Mouse (Mus musculus): Measurements from ENCODE around the gene Syt1. TPM values are rescaled to one million over a fixed set of nuclear protein-coding genes. Genes with fewer than 3 reads are reported as not detected.

Gene Syt1
- polyA plus RNA-seq, 1 experiment from 2014 or later: 1.1 TPM

DNA sequence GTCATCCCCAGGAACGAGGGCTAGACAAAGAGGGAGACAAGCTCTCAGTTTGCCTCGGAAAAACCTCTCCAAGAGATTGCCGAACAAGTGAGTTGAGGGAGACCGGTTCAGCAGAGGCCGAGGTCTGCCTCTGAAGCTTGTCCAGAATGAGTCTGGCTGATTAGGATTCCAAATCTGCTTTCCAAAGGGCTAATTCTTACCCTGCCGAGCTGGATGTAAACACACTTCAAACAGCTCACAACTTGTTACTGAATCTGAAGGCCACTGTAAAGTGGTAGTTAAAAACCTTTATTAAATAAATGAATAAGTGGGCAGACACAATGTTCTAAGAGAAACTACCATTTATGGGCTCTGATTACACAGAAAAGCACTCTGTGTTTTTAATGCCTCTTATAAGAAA lies 491.6 kb downstream of the Syt1 start:
- H3K27ac ChIP-seq (ENCODE audit: poor library complexity, severe bottlenecking): no peak overlapping the region
- no peak for ATAC-seq (ENCODE audit: insufficient number of reproducible peaks, low FRiP score)
- no peak overlapping the region for H3K9ac ChIP-seq
- H3K4me3 ChIP-seq: no peak overlapping the region
- H3K27me3 ChIP-seq (replicated peaks): no peaks in the 10 kb centered on the region
- H3K4me2 ChIP-seq: peak overlapping the region; percentile 16; the same call in 1 of the 2 replicates
- H3K4me1 ChIP-seq (replicated peaks): peaks cover 4% of the 10 kb centered on the region; the same call in 1 of the 2 replicates
- H3K36me3 ChIP-seq: no peaks in the 10 kb centered on the region
- 29% methylated on average over 6 of the region's 6 CpGs for WGBS
- H3K9me3 ChIP-seq (replicated peaks): no peaks in the 10 kb centered on the region

DNA sequence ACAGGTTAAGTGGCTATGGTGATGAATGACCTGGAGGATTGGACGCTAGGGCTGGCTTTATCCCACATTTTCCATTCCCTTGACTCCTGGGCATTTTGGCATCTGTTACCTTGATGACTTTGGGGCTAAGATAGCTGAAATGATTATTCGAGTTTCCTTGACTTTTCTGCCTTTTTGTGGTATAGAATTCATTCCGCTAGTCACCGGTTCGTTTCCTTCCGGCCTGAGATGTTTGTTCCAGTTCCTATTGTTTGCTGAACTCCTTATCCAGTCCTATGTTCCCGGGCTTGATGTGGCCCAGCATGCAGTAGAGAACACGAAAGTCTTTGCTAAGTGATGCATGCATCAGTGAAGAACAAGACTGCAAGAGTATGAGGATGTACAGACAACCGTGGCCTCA lies 493.7 kb downstream of the Syt1 start:
- 0 out of 2 replicates have a peak, but pooled peaks cover 3% of the 10 kb centered on the region for H3K4me1 ChIP-seq (replicated peaks)
- ATAC-seq (ENCODE audit: insufficient number of reproducible peaks, low FRiP score): no peak

DNA sequence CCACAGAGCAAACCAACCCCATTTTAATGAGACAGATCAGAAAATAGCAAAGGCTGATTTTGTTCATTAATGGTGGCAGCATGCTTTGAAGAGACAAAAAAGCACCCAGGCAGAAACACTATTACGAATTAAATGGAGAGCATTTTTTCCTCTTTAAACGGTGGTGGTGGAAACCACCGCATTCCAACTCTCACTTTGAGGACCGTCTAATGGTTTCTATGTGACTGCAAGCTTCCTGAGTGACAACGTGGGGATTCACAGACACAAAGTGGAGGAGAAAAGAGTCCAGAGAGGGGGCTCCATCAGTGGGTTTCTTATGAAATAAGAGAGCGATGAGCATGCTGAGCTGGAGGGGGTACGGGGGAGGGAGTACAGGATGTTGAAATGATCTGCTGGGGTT lies 496.1 kb downstream of the Syt1 start:
- Histone ChIP-seq H3K4me3 (no peak overlapping the region), H3K27ac (ENCODE audit: poor library complexity, severe bottlenecking) (no peak overlapping the region), H3K9me3 (replicated peaks) (no peaks in the 10 kb centered on the region), H3K4me1 (replicated peaks) (0 out of 2 replicates have a peak, but pooled peaks cover 3% of the 10 kb centered on the region), H3K27me3 (replicated peaks) (no peaks in the 10 kb centered on the region), H3K4me2 (no peak overlapping the region), H3K36me3 (no peaks in the 10 kb centered on the region), H3K9ac (no peak overlapping the region)
- WGBS: 70% methylated on average over 7 of the region's 7 CpGs
- ATAC-seq (ENCODE audit: insufficient number of reproducible peaks, low FRiP score): no peak

More for the DNA sequence above, 493.7 kb downstream of the Syt1 start:
- H3K9me3 ChIP-seq (replicated peaks): no peaks in the 10 kb centered on the region
- H3K4me3 ChIP-seq: no peak overlapping the region
- WGBS: 76% methylated on average over 9 of the region's 9 CpGs
- no peak overlapping the region for H3K4me2 ChIP-seq
- no peaks in the 10 kb centered on the region for H3K27me3 ChIP-seq (replicated peaks)
- H3K27ac ChIP-seq (ENCODE audit: poor library complexity, severe bottlenecking): no peak overlapping the region
- H3K9ac ChIP-seq: no peak overlapping the region
- no peaks in the 10 kb centered on the region for H3K36me3 ChIP-seq

DNA sequence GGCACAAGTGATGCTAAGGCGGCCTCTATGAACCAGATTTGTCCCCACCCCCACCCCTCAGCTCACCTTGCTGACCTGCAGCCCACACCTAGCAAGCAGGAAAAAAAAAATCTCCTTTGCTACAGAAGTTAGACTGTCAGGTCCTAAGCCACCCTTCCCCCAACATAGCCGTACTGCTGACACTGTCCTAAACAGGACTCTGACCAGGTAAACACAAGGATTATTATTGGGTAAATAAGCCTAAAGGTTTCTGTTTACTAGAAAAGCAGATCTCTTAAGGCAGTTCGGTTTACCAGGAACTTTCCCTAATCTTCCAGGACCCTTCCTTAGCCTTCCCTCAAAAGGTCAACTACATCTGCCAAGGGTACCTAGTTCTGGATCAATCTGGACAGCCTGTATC lies 501.2 kb downstream of the Syt1 start:
- no peak overlapping the region for H3K27ac ChIP-seq (ENCODE audit: poor library complexity, severe bottlenecking)
- ATAC-seq (ENCODE audit: insufficient number of reproducible peaks, low FRiP score): no peak
- H3K9ac ChIP-seq: no peak overlapping the region
- H3K4me3 ChIP-seq: no peak overlapping the region
- H3K4me1 ChIP-seq (replicated peaks): no peaks in the 10 kb centered on the region; the same call in 1 of the 2 replicates
- H3K27me3 ChIP-seq (replicated peaks): no peaks in the 10 kb centered on the region
- H3K36me3 ChIP-seq: no peaks in the 10 kb centered on the region
- no peak overlapping the region for H3K4me2 ChIP-seq
- 82% methylated on average over 3 of the region's 3 CpGs for WGBS
- no peaks in the 10 kb centered on the region for H3K9me3 ChIP-seq (replicated peaks)

DNA sequence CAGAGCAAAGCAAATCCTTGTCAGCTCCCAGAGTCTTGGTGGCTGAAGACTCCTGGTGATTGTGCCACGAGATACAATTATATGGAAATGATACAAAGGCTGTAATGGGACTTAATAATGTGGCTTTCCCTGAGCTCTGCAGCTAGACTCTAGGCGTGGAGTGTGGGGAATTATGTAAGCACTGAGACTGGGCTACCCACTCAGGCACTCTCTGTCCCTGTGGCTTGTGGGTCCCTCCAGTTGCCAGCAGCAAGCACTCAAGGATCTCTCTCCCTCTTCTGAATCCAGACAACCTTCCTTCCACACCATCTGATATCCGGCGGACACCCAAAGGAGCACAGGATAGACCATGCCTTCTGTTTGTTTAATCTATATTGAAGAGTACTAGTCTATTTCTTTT lies 503.9 kb downstream of the Syt1 start:
- no peak overlapping the region for H3K27ac ChIP-seq (ENCODE audit: poor library complexity, severe bottlenecking)
- H3K9me3 ChIP-seq (replicated peaks): no peaks in the 10 kb centered on the region
- H3K4me2 ChIP-seq: no peak overlapping the region
- ATAC-seq (ENCODE audit: insufficient number of reproducible peaks, low FRiP score): no peak
- WGBS: 77% methylated on average over 4 of the region's 4 CpGs
- H3K4me3 ChIP-seq: no peak overlapping the region
- no peaks in the 10 kb centered on the region for H3K36me3 ChIP-seq
- H3K4me1 ChIP-seq (replicated peaks): peaks cover 4% of the 10 kb centered on the region; the same call in 1 of the 2 replicates
- H3K27me3 ChIP-seq (replicated peaks): no peaks in the 10 kb centered on the region
- H3K9ac ChIP-seq: no peak overlapping the region

DNA sequence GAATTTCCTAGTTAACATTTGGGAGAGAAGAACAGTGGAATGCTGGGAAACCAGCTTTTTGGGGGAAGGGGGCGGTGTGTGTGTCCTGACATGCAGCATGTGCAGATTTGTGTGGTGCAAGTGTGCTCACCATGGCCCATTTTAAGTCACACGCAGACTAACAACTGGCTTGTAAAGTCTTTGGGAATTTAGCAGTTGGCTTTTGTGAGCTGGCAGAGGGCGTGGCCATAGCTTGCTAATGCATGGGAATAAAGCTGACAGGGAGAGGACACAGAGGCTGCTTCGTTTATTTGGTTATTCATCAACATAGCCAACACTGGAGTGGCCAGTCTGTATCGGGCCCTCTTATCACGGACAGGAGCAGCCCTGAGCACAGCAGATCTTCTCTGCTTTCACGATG lies 505.9 kb downstream of the Syt1 start:
- ATAC-seq (ENCODE audit: insufficient number of reproducible peaks, low FRiP score): no peak
- Histone ChIP-seq H3K4me1 (replicated peaks) (peaks cover 4% of the 10 kb centered on the region; the same call in 1 of the 2 replicates), H3K9me3 (replicated peaks) (no peaks in the 10 kb centered on the region), H3K36me3 (no peaks in the 10 kb centered on the region), H3K27ac (ENCODE audit: poor library complexity, severe bottlenecking) (no peak overlapping the region), H3K9ac (no peak overlapping the region), H3K4me2 (no peak overlapping the region), H3K4me3 (no peak overlapping the region), H3K27me3 (replicated peaks) (no peaks in the 10 kb centered on the region)
- WGBS: 55% methylated on average over 7 of the region's 7 CpGs

DNA sequence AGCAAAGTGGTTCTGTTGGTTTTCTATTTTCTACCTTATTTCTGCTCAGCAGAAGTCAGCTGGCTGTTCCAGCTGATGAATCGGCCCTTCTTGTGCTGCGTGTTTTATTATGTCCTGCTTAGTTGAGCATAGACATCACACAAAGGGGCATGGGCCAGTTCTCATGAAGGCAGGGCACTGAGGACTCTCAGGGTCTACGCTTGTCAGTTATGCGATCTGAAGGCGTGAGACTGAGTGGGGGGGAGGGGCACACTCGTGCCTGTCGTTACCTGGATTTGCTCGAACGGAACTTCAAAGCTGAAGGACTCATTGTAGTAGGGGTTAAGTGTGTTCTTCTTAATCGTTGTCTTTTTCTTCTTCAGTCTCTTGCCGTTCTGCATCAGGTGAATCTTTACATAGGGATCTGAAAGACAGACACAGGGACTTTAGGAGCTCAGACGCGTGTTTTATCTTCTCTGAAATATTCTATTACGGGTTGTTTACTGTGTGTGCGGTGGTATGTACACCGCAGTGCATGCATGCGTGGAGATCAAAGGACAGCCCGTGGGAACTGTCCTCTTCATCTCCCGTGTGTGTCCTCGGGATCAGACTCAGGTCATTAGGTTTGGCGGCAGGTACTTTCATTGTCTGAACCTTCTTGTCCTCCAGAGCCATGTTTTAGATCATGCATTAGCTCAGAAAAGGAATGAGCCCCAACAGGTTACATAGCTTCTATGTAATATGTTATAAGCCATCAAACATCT lies 506.5 kb downstream of the Syt1 start:
- H3K4me2 ChIP-seq: no peak overlapping the region
- no peak for ATAC-seq (ENCODE audit: insufficient number of reproducible peaks, low FRiP score)
- WGBS: 62% methylated on average over 21 of the region's 21 CpGs

DNA sequence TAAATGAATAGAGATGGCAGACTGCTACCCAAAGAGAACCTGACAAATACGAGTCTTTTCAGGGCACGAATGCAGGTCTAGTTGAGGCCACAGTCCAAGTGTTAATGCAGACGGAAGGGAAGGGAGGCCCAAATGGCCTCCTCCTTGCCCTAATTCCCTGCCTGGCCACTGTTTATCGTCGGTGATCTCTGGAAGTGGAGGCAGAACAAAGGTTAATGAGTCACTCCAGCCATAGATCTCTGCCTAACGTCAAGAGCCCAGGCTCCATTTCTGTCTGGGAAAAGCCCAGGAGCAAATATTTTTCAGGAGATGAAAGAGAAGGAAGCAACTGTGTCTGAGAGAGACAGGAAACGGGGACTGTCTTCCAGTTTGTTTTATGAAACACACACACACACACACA lies 520.6 kb downstream of the Syt1 start:
- H3K9me3 ChIP-seq (replicated peaks): peaks cover 7% of the 10 kb centered on the region
- no peaks in the 10 kb centered on the region for H3K36me3 ChIP-seq
- H3K9ac ChIP-seq: no peak overlapping the region
- H3K27me3 ChIP-seq (replicated peaks): no peaks in the 10 kb centered on the region
- no peak overlapping the region for H3K4me2 ChIP-seq
- no peak overlapping the region for H3K4me3 ChIP-seq
- ATAC-seq (ENCODE audit: insufficient number of reproducible peaks, low FRiP score): no peak
- H3K4me1 ChIP-seq (replicated peaks): no peaks in the 10 kb centered on the region
- WGBS: 56% methylated on average over 7 of the region's 7 CpGs
- no peak overlapping the region for H3K27ac ChIP-seq (ENCODE audit: poor library complexity, severe bottlenecking)

More for the DNA sequence above, 506.5 kb downstream of the Syt1 start:
- H3K4me3 ChIP-seq: no peak overlapping the region
- no peaks in the 10 kb centered on the region for H3K36me3 ChIP-seq
- no peaks in the 10 kb centered on the region for H3K27me3 ChIP-seq (replicated peaks)
- no peak overlapping the region for H3K27ac ChIP-seq (ENCODE audit: poor library complexity, severe bottlenecking)
- no peaks in the 10 kb centered on the region for H3K9me3 ChIP-seq (replicated peaks)
- H3K4me1 ChIP-seq (replicated peaks): peaks cover 4% of the 10 kb centered on the region; the same call in 1 of the 2 replicates
- no peak overlapping the region for H3K9ac ChIP-seq

DNA sequence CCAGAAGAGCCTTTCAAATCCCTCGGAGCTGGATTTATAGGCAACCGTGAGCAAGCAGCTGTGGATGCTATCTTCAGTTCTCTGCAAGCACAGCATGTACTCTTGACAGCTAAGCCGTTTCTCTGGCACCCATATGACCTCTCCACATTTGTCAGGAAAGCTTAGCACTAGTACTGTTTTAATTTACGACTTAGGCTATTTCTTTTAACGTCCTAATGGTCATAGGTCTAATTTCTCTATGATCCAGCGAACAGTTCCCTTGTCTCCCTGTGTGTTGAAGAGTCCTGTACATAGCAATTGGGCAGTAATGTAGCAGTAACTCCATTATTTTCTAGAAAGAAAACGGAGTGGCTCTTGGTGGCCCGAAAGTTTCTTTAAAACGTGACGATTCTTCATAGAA lies 526.8 kb downstream of the Syt1 start:
- no peaks in the 10 kb centered on the region for H3K27me3 ChIP-seq (replicated peaks)

DNA sequence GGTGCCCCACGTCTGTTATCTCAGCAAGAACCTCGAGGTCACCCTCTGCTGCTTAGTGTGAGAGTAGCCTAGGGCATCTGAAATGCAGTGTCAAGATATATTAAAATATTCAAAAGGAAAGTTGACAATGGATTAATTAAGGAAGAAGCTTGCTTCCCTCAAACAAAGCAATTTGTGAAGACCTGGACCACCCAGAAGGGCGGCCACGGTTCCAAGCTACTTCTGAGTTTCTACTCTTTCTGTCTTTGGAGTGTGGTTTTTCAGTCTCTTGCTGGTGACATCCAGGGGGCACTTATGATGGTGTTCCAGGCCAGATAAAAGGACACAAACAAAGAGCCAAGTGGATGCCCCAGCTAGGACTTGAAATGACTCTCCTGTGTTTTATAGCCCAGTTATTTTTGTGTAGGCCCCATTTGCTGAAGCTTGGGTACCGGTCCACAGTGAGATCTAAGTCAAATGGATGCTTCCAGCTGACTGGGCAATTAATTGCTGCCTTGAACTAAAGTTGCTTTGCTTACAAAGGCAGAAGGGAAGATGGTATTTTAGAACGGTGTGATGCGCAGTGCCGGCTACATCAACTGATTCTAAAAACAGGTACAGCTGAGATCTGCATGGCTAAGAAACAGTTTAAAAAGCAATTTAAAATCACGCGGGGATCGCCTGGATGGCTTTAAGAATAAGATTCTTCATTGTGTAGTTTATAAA lies 530.5 kb downstream of the Syt1 start:
- Histone ChIP-seq H3K4me1 (replicated peaks) (0 out of 2 replicates have a peak, but pooled peaks cover 4% of the 10 kb centered on the region), H3K36me3 (no peaks in the 10 kb centered on the region), H3K4me3 (no peak overlapping the region), H3K27ac (ENCODE audit: poor library complexity, severe bottlenecking) (no peak overlapping the region), H3K9me3 (replicated peaks) (no peaks in the 10 kb centered on the region), H3K27me3 (replicated peaks) (no peaks in the 10 kb centered on the region), H3K9ac (no peak overlapping the region), H3K4me2 (no peak overlapping the region)
- no peak for ATAC-seq (ENCODE audit: insufficient number of reproducible peaks, low FRiP score)
- WGBS: 79% methylated on average over 11 of the region's 11 CpGs

More for the DNA sequence above, 526.8 kb downstream of the Syt1 start:
- Histone ChIP-seq H3K4me2 (no peak overlapping the region), H3K9me3 (replicated peaks) (no peaks in the 10 kb centered on the region), H3K9ac (no peak overlapping the region), H3K36me3 (no peaks in the 10 kb centered on the region), H3K4me1 (replicated peaks) (0 out of 2 replicates have a peak, but pooled peaks cover 4% of the 10 kb centered on the region), H3K4me3 (no peak overlapping the region), H3K27ac (ENCODE audit: poor library complexity, severe bottlenecking) (no peak overlapping the region)
- 76% methylated on average over 10 of the region's 10 CpGs for WGBS
- no peak for ATAC-seq (ENCODE audit: insufficient number of reproducible peaks, low FRiP score)

DNA sequence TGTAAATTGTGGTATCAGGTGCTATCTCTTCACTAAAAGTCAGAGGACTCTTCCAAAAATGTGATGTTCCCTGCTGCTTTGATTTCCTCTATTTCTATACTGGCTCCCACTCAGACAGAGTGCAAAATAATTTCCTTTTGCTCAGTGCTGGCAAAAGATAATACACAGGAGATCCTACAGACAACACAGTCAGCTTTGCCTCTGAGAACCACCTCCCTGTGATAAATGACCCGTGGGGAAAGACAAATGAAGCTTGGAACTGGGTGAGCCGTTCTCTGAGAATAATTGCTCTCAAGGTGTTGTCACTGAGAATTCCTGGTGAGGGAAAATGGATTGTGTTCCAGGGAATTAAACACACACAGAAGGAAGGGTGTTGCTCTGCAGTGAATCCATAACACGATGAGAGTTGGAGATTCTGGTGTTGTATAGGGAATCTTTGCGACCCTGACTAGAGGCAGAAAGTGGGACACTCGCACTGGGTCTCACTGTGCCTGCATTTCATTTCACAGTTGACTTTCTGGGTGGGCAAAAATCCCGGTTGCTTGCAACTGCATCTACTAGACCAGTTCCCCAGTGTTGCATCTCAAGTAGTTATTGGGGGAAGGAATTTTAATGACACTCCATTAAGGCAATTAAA lies 540.3 kb downstream of the Syt1 start:
- 0 out of 2 replicates have a peak, but pooled peaks cover 5% of the 10 kb centered on the region for H3K9me3 ChIP-seq (replicated peaks)
- no peak overlapping the region for H3K4me2 ChIP-seq
- WGBS: 49% methylated on average over 6 of the region's 6 CpGs
- H3K9ac ChIP-seq: no peak overlapping the region
- no peaks in the 10 kb centered on the region for H3K27me3 ChIP-seq (replicated peaks)
- H3K27ac ChIP-seq (ENCODE audit: poor library complexity, severe bottlenecking): no peak overlapping the region
- no peak for ATAC-seq (ENCODE audit: insufficient number of reproducible peaks, low FRiP score)
- H3K4me3 ChIP-seq: no peak overlapping the region
- no peaks in the 10 kb centered on the region for H3K36me3 ChIP-seq
- H3K4me1 ChIP-seq (replicated peaks): peaks cover 5% of the 10 kb centered on the region
